Mouse (Mus musculus) spleen, postnatal 36 days (tissue): ENCODE data around the gene Slc22a3.

Experiments
- DNase-seq, 2 experiments: peaks; one replicate each; pipeline ENCODE4 v3.0.0; 2022; ENCODE audit warnings: low spot score in 2 of 2, mixed read lengths in 1 of 2

The Slc22a3 gene

GRCm38 (mm10) chr17:12409346-12409944 is 98.1 kb downstream of the Slc22a3 start:
- no peak for DNase-seq

GRCm38 (mm10) chr17:12403420-12403819 is 104.1 kb downstream of the Slc22a3 start:
- no peak for DNase-seq

- no peak for DNase-seq
Measured at GRCm38 (mm10) chr17:12396163-12396677, 111.3 kb downstream of the Slc22a3 start.

- DNase-seq, result no peak
Measured at GRCm38 (mm10) chr17:12388239-12388638, 119.3 kb downstream of the Slc22a3 start.

GRCm38 (mm10) chr17:12387781-12388180 is 119.7 kb downstream of the Slc22a3 start:
- DNase-seq, result no peak

GRCm38 (mm10) chr17:12385049-12385794 is 122.3 kb downstream of the Slc22a3 start:
- DNase-seq, result no peak

GRCm38 (mm10) chr17:12382531-12382930 is 125.0 kb downstream of the Slc22a3 start:
- DNase-seq, result no peak

- DNase-seq, result no peak
Measured at GRCm38 (mm10) chr17:12381579-12381978, 125.9 kb downstream of the Slc22a3 start.

- DNase-seq, result no peak
Measured at GRCm38 (mm10) chr17:12380287-12380686, 127.2 kb downstream of the Slc22a3 start.

GRCm38 (mm10) chr17:12377981-12378705 is 129.4 kb downstream of the Slc22a3 start, which contains the start of gene Plg:
Gene Plg (plus strand): TSS chr17:12378608.
- DNase-seq, result no peak

- no peak for DNase-seq
Measured at GRCm38 (mm10) chr17:12373601-12374144, 133.8 kb downstream of the Slc22a3 start.

- DNase-seq, result peak; percentile 55 to 69
Measured at GRCm38 (mm10) chr17:12372021-12372420, 135.5 kb downstream of the Slc22a3 start.

- DNase-seq, result peak in 1 of 2 experiments; percentile 1
Measured at GRCm38 (mm10) chr17:12371310-12371925, 136.1 kb downstream of the Slc22a3 start.

GRCm38 (mm10) chr17:12370289-12370688 is 137.2 kb downstream of the Slc22a3 start:
- no peak for DNase-seq

- no peak for DNase-seq
Measured at GRCm38 (mm10) chr17:12369393-12369792, 138.1 kb downstream of the Slc22a3 start.
